Mouse (Mus musculus) bone marrow, adult 2 months (tissue): ENCODE data around the gene Adipoq. TPM values are rescaled to one million over a fixed set of nuclear protein-coding genes. Genes with fewer than 3 reads are reported as not detected.

Experiments
- H3K27ac ChIP-seq: fragments of 200-500 bp; 2 replicates; pipeline ENCODE4 v1.5.1; 2012; ENCODE audit warnings: low read depth, mild to moderate bottlenecking, control low read depth, inconsistent platforms, low read length; ENCODE audit not compliant: control insufficient read depth, poor library complexity, insufficient read depth
- H3K4me1 ChIP-seq: fragments of 200-500 bp; 2 replicates; pipeline ENCODE4 v1.6.1; 2011; ENCODE audit warnings: low read length; ENCODE audit not compliant: control insufficient read depth, insufficient read depth
- H3K4me3 ChIP-seq: fragments of 200-500 bp; replicated peaks from 2 replicates; pipeline ENCODE3; 2011; ENCODE audit warnings: mild to moderate bottlenecking, low read depth, low read length, control low read depth; ENCODE audit not compliant: control insufficient read depth
- CTCF ChIP-seq: fragments of 200-500 bp; IDR thresholded peaks from 2 replicates; pipeline ENCODE4 v1.5.1; 2011; ENCODE audit warnings: low read length, control low read depth; ENCODE audit not compliant: control insufficient read depth, insufficient read depth
- POLR2A ChIP-seq: fragments of 200-500 bp; IDR thresholded peaks from 2 replicates; pipeline ENCODE4 v1.6.1; 2011; ENCODE audit warnings: low read depth, mild to moderate bottlenecking, control low read depth, low read length, borderline replicate concordance; ENCODE audit not compliant: control insufficient read depth
- WGBS: fragments of 180-500 bp; shearing (Covaris S2); methylation state at CpG from one replicate; pipeline ENCODE4 v1.1.7; 2018; 5-methylcytosine and 5-hydroxymethylcytosine counted together
- polyA plus RNA-seq: library from polyadenylated mRNA; stranded (reverse); fragments of >200 nt; gene quantifications from 2 replicates; pipeline ENCODE4 v1.2.4, GENCODE M21; 2011; ENCODE audit warnings: low replicate concordance; ENCODE audit not compliant: missing spikeins, insufficient read depth, insufficient read length

Gene Adipoq
- polyA plus RNA-seq, 1 experiment: 39.5 TPM

DNA sequence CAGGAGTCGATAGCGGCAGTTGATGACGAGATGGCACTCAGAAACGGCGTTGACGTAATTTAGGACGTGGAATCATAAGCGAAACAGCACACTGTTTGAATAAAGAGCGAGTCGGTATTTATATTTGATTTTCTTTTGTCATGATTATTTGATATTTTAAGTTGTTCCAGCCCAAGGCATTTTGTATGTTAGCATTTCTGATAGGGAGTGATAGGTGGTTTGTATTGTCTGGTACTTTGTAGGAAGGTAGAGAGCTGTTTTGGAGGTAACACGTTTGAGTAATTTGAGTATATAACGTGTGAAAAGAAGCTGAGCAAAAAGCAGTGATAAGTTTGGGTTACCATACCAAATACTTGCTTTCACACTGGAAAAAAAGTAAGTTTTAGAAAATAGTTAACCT is 34.0 kb upstream of the Adipoq start:
- no peak for TF ChIP-seq CTCF
- no peak for TF ChIP-seq POLR2A
- Histone ChIP-seq H3K4me1 (no peaks in the 10 kb centered on the region; the same call in 1 of the 2 replicates), H3K27ac (no peak overlapping the region), H3K4me3 (no peak overlapping the region)
- WGBS: 81% methylated on average over 12 of the region's 12 CpGs

DNA sequence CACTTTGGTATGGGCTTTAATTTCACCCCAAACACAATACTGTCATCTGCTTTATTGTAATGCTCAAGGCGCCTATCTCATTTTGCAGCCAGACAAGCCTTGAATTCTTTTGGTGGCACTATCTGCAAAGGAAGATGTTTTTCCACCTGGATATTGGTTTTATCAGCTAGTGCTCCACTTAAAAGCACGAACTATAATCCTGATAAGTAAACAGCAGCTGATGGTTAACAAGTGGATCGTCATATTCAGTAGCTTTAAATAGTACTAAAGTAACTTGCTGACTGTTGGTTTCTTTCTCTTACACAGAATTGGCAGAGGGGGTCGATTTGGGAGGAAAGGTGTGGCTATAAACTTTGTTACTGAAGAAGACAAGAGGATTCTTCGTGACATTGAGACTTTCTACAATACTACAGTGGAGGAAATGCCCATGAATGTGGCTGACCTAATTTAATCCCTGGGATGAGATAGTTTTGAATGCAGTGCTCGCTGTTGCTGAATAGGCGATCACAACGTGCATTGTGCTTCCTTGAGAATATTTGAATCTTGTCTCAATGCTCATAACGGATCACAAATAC is 33.4 kb upstream of the Adipoq start:
- no peak overlapping the region for H3K27ac ChIP-seq
- WGBS: 65% methylated on average over 9 of the region's 9 CpGs
- TF ChIP-seq POLR2A (no peak), CTCF (no peak)

DNA sequence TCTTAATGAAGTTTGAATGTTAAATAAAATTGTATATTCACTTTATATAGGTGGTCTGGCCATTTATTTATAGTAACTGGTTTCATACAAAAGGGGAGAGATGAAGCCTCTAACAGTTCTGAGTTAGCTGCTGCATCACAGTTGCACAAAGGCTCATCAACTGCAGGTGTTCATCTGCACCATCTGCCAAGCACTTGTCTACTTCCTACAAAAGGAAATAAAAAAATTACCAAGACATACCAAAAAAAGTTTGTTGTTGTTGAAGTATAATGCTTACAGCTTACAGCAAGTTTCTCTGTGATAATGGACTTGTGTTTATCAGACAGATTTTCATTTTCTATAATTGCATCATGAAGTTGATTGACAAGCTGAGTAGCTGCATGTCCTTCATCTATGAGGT is 32.4 kb upstream of the Adipoq start:
- Histone ChIP-seq H3K27ac (no peak overlapping the region), H3K4me1 (no peaks in the 10 kb centered on the region; the same call in 1 of the 2 replicates), H3K4me3 (no peak overlapping the region)
- TF ChIP-seq CTCF: no peak
- TF ChIP-seq POLR2A: no peak

More for the DNA sequence above, 33.4 kb upstream of the Adipoq start:
- Histone ChIP-seq H3K4me3 (no peak overlapping the region), H3K4me1 (no peaks in the 10 kb centered on the region; the same call in 1 of the 2 replicates)

DNA sequence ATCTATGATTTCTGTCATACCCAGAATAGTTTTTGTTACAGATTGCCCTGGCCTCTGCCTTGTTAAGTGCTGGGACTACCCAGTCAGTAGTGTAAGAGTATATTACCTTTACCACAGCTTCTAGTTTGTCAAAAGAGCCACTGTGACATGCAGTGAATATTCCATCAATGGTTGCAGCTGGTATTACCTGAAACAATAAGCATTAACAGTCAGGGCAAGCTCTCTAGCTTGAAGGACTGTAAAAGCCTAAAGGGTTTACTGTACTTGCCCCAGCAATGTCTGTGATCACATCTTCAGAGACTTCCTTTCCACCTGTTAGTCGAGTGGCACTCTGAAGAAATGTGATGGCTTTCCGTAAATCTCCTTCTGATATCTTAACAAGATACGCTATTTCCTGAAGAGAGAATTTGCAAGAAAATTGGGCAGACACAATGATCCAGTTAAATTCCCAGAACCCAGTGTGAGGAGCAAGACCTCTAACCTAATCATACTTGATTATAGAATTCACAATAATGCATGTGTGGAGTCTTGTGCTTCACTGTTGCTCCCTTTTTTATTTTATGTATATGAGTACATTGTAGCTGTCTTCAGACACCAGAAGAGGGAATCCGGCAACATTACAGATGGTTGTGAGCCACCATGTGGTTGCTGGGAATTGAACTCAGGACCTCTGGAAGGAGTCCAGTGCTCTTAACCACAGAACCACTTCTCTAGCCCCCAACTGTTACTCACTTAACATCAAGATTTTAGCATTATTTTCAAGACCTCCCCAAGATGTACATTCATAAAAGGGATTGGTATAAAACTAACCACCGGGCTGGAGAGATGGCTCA is 31.8 kb upstream of the Adipoq start:
- TF ChIP-seq POLR2A: no peak
- no peak for TF ChIP-seq CTCF
- no peak overlapping the region for H3K4me3 ChIP-seq
- no peaks in the 10 kb centered on the region for H3K4me1 ChIP-seq
- H3K27ac ChIP-seq: no peak overlapping the region
- WGBS: 59% methylated on average over 5 of the region's 5 CpGs

DNA sequence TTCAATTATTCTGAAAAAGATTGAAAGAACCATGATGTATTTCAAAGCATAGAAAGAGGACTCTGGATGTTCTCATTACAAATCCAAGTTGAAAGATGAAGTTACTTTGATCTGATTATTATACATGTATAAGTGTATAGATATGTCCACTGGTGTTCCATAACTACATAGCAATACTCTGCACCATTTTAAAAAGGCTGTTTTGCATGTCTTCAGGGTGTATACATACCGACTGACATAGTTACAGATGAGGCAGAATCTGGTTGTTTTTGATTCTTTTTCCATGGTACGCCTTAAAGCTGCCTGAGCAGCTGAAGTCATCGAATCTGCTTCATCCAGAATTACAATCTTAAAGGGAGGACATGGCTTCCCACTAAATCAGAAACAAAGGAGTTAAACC is 30.9 kb upstream of the Adipoq start:
- 85% methylated on average over 3 of the region's 3 CpGs for WGBS

DNA sequence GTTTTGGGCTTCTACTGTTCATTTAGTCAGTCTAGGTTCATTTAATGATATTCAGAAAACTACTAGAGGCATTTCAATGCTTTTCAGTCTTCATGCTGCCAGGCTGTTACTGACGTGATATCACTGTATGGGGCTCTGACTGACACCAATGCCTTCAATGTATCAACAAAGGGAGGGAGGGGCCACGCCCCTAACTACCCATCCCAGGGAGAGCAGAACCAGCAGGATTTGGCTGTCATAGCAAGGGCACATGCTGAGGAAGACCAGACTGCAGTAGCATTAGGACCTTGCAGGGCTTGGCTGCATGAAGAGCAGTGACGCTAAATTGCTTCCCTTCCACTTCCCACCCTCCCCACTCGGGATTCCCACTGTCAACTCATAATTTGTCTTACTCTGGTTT is 29.2 kb upstream of the Adipoq start:
- TF ChIP-seq CTCF: no peak
- no peak for TF ChIP-seq POLR2A
- WGBS: 78% methylated on average over 4 of the region's 4 CpGs

More for the DNA sequence above, 30.9 kb upstream of the Adipoq start:
- no peaks in the 10 kb centered on the region for H3K4me1 ChIP-seq
- H3K4me3 ChIP-seq: no peak overlapping the region
- H3K27ac ChIP-seq: no peak overlapping the region
- TF ChIP-seq CTCF (no peak), POLR2A (no peak)

DNA sequence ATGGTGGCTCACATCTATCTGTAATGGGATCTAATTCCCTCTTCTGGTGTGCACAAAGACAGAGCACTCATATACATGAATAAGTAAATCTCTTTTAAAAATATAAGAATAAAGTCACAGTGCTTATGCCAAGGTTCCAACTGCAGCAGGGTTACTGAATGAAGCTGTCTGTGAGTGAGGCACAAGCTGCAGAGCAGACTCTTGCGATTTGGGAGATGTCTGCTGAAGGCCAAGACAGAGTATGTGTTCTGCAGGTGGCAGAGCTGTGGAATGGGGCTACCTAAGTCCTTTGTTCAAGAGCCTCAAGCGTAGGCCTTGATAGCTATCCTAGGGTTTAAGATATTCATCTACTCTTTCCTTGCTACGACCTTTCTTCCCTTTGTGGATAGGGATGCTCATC is 23.9 kb upstream of the Adipoq start:
- no peak overlapping the region for H3K4me3 ChIP-seq
- TF ChIP-seq POLR2A (no peak), CTCF (no peak)
- 92% methylated on average over 3 of the region's 3 CpGs for WGBS

More for the DNA sequence above, 29.2 kb upstream of the Adipoq start:
- Histone ChIP-seq H3K27ac (no peak overlapping the region), H3K4me1 (no peaks in the 10 kb centered on the region), H3K4me3 (no peak overlapping the region)

DNA sequence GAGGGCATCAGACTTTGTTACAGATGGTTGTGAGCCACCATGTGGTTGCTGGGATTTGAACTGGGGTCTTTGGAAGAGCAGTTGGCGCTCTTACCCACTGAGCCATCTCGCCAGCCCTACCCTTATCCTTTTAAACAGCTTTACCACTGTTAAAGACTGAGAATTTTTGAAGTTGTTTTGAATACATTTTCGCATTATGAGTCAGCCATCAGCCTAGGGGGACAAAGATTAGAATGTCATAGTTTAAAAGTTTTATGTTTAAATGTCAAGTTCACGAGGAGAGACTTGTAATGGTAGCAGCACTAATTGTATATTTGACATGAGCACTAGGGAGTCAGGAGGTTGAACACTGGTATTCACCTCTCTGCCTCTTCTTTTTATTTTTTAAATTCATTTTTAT is 23.2 kb upstream of the Adipoq start:
- TF ChIP-seq POLR2A: no peak
- TF ChIP-seq CTCF: no peak
- Histone ChIP-seq H3K4me3 (no peak overlapping the region), H3K4me1 (no peaks in the 10 kb centered on the region; the same call in 1 of the 2 replicates), H3K27ac (no peak overlapping the region)
- WGBS: 91% methylated on average over 4 of the region's 4 CpGs

More for the DNA sequence above, 23.9 kb upstream of the Adipoq start:
- Histone ChIP-seq H3K27ac (no peak overlapping the region), H3K4me1 (no peaks in the 10 kb centered on the region; the same call in 1 of the 2 replicates)

DNA sequence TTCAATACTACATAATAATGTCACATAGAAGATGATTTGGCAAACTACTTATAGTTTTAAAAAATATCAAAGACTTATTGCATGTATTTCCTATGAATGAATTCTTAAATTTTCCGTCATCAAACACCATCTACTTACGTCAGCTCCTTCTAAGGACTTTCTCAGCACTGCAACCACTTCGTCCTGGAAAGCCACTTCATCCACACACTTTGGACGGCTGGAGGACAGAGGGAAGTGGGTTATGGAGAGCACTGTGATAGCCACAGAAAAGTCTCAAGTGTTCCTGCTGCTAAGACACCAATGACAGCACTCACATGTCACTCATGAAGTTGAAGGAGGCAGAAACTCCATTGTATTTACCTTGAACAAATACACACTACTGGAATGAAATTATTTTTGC is 21.9 kb upstream of the Adipoq start:
- Histone ChIP-seq H3K4me3 (no peak overlapping the region), H3K4me1 (peaks cover 1% of the 10 kb centered on the region; the same call in 1 of the 2 replicates), H3K27ac (no peak overlapping the region)
- TF ChIP-seq POLR2A: no peak
- no peak for TF ChIP-seq CTCF
- 87% methylated on average over 4 of the region's 4 CpGs for WGBS
